Mouse (Mus musculus) G1E (cell line): ENCODE results near the gene Tex264.

Experiments used
- CTCF ChIP-seq: IDR thresholded peaks from 2 replicates; pipeline ENCODE4 v1.5.1; 2012; ENCODE audit warnings: low read depth, low read length, inconsistent platforms, mixed read lengths
- GATA1 ChIP-seq: IDR thresholded peaks from 2 replicates; pipeline ENCODE4 v1.6.1; 2012; ENCODE audit warnings: borderline replicate concordance, low read length, inconsistent platforms, mixed read lengths
- GATA2 ChIP-seq: IDR thresholded peaks from 2 replicates; pipeline ENCODE4 v1.6.1; 2012; ENCODE audit warnings: low read depth, low read length, inconsistent platforms, borderline replicate concordance
- POLR2AphosphoS5 ChIP-seq: IDR thresholded peaks from 2 replicates; pipeline ENCODE4 v1.6.1; 2012; ENCODE audit warnings: low read depth, low read length, inconsistent platforms; ENCODE audit not compliant: insufficient replicate concordance
- TAL1 ChIP-seq: conservative IDR thresholded peaks from 2 replicates; pipeline ENCODE4 v1.6.1; 2012; ENCODE audit warnings: low read depth, low read length, inconsistent platforms, mixed read lengths

GRCm38 (mm10) chr9:106724864-106725263, 39.1 kb upstream of the Tex264 start:
- no peak for TF ChIP-seq CTCF
- no peak for TF ChIP-seq TAL1
- TF ChIP-seq POLR2AphosphoS5 = no peak
- no peak for TF ChIP-seq GATA1
- TF ChIP-seq GATA2 = no peak
